Mouse (Mus musculus): ENCODE measurements around the gene Ifi204. TPM values are rescaled to one million over a fixed set of nuclear protein-coding genes. Genes with fewer than 3 reads are reported as not detected.

The Ifi204 gene
- polyA plus RNA-seq (2017; shearing (Covaris generic)), result 8.1 TPM

DNA sequence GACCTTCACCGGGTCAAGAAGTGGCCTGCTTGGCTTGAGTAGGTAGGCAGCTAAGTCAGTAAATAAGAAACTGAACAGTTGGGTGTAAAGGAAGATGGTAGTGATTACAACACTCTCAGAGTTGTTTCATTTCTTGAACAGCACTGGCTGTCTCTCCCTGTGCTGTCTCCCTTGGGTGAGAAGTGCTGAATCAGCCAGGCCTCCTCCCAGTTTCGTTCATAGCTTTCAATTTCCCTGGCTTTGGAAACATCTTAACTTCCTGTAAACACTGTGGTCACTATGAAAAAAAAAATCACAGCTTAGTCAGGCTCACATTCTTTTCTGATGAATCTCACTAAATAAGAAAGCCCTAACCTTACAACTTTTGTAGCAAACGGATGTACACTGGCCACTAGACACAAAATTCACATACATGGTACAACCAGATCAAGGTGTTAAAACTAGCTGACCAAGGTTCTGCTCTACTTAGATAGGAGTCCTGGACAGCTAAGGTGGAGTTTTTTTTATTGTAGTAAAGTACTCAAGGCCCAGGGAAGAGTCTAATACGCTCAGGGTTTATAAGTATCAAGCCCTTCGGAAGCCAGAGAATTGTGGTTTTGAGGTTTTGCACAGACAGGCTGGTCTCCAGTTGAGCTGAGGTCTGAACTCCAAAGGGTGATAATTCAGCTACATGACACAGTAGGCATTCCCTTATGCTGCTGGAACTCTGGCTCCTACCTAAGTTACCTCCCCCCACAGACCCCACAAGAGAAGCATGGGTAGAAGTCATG is at the start of gene Ifi204:
Gene Ifi204, minus strand, starts transcription at position 96 of the 770 bp plus-strand sequence.

DNA sequence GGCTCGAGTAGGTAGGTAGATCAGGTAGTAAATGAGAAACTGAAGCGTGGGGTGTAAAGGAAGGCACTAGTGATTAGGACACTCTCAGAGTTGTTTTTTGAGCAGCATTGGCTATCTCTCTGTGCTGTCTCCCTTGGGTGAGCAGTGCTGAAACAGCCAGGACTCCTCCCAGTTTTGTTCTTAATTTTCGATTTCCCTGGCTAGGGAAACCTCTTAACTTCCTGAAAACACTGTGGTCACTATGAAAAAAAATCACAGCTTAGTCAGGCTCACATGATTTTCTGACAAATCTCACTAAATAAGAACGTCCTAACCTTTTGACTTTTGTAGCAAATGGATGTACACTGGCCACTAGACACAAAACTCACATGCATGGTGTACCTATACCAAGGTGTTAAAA is 25.1 kb downstream of the Ifi204 start, which contains the start of gene Ifi207:
Gene Ifi207, minus strand, starts transcription at position 92 of the 400 bp plus-strand sequence.

Other genes starting within 250 kb of the Ifi204 start
- 12.5 TPM for gene Ifi214, start 231.0 kb downstream of the Ifi204 start, polyA plus RNA-seq (2017; shearing (Covaris generic))
- 81.1 TPM for gene Ifi213, start 167.7 kb downstream of the Ifi204 start, polyA plus RNA-seq (2017; shearing (Covaris generic))
- 77.0 TPM for gene Ifi209, start 136.0 kb downstream of the Ifi204 start, polyA plus RNA-seq (2017; shearing (Covaris generic))
- 49.3 TPM for gene Ifi208, start 93.3 kb downstream of the Ifi204 start, polyA plus RNA-seq (2017; shearing (Covaris generic))
- not detected for gene Ifi207, start 25.2 kb downstream of the Ifi204 start, polyA plus RNA-seq (2017; shearing (Covaris generic))
- 19.8 TPM for gene Ifi211, start 146.1 kb upstream of the Ifi204 start, polyA plus RNA-seq (2017; shearing (Covaris generic))
- gene Mndal, start 175.5 kb upstream of the Ifi204 start, polyA plus RNA-seq (2017; shearing (Covaris generic)), result 467 TPM
- 263 TPM for gene Ifi203, start 175.7 kb upstream of the Ifi204 start, polyA plus RNA-seq (2017; shearing (Covaris generic))
- gene Ifi202b, start 215.8 kb upstream of the Ifi204 start, polyA plus RNA-seq (2017; shearing (Covaris generic)), result 0.22 TPM

All from effector memory CD4-positive, alpha-beta T cell, adult 7 months (primary cell).